ENCODE assay signal across 8 mouse cellular contexts in genomic region chr14:79482747-79483355, GRCm38 (mm10). TPM values are rescaled to one million over a fixed set of nuclear protein-coding genes. Genes with fewer than 3 reads are reported as not detected.
DNase-seq lines count a peak whose midpoint lies in the region; ATAC-seq and TF ChIP-seq lines count a peak whose summit lies in the region.

No protein-coding gene starts in this region.

- peak overlapping the region; percentile 68 for H3K4me2 ChIP-seq in heart, embryonic 15.5 days
- peak overlapping the region; percentile 73 for H3K4me2 ChIP-seq in limb, embryonic 13.5 days (replicated peaks)

- DNase-seq in brain, embryonic 14.5 days (ENCODE audit: low read depth), result peak; percentile 18
- no peak for DNase-seq in frontal cortex, postnatal 14 days (ENCODE audit: low spot score in 2 of 2)

- peaks cover 68% of the 10 kb centered on the region for H3K4me1 ChIP-seq in erythroblast, embryonic 14.5 days (ENCODE audit: control insufficient read depth)
- peaks cover 42% of the 10 kb centered on the region for H3K4me1 ChIP-seq in heart, embryonic 15.5 days (replicated peaks)
- peaks cover 47% of the 10 kb centered on the region for H3K4me1 ChIP-seq in limb, embryonic 13.5 days
- H3K4me1 ChIP-seq in olfactory bulb, adult 2 months (ENCODE audit: control insufficient read depth, insufficient read depth, low read length), result peaks cover 21% of the 10 kb centered on the region

- peaks cover 57% of the 10 kb centered on the region for H3K36me3 ChIP-seq in erythroblast, embryonic 14.5 days (ENCODE audit: control insufficient read depth)
- 0 out of 2 replicates have a peak, but pooled peaks cover 5% of the 10 kb centered on the region for H3K36me3 ChIP-seq in heart, embryonic 15.5 days
- H3K36me3 ChIP-seq in limb, embryonic 13.5 days, result peaks cover 10% of the 10 kb centered on the region; the same call in 1 of the 2 replicates

- peak overlapping the region; percentile 100 for H3K27ac ChIP-seq in heart, embryonic 15.5 days
- peak overlapping the region; percentile 99 for H3K27ac ChIP-seq in limb, embryonic 13.5 days
- H3K27ac ChIP-seq in olfactory bulb, adult 2 months (ENCODE audit: insufficient read depth, low read depth, low read length), result peak overlapping the region; percentile 96

- TF ChIP-seq CTCF in brain, embryonic 14.5 days (IDR thresholded peaks at IDR 0.05; ENCODE audit: borderline replicate concordance, extremely low read depth, insufficient read depth, insufficient read length), result no peak
- no peak for TF ChIP-seq CTCF in olfactory bulb, adult 2 months (IDR thresholded peaks at IDR 0.05; ENCODE audit: insufficient read depth, low read depth, low read length)

- H3K9me3 ChIP-seq in erythroblast, embryonic 14.5 days (ENCODE audit: control insufficient read depth, low read length), result no peaks in the 10 kb centered on the region
- H3K9me3 ChIP-seq in heart, embryonic 15.5 days (replicated peaks), result no peaks in the 10 kb centered on the region
- no peaks in the 10 kb centered on the region for H3K9me3 ChIP-seq in limb, embryonic 13.5 days

- no peaks in the 10 kb centered on the region for H3K27me3 ChIP-seq in erythroblast, embryonic 14.5 days (ENCODE audit: control insufficient read depth)
- no peaks in the 10 kb centered on the region for H3K27me3 ChIP-seq in heart, embryonic 15.5 days
- no peaks in the 10 kb centered on the region for H3K27me3 ChIP-seq in limb, embryonic 13.5 days

- TF ChIP-seq POLR2A in brain, embryonic 14.5 days (IDR thresholded peaks at IDR 0.05; ENCODE audit: borderline replicate concordance, extremely low read depth, insufficient read depth, insufficient read length, poor library complexity, severe bottlenecking), result no peak
- no peak for TF ChIP-seq POLR2A in olfactory bulb, adult 2 months (IDR thresholded peaks at IDR 0.05; ENCODE audit: insufficient read depth, low read depth, low read length)

- H3K9ac ChIP-seq in heart, embryonic 15.5 days, result peak overlapping the region; percentile 94
- peak overlapping the region; percentile 98 for H3K9ac ChIP-seq in limb, embryonic 13.5 days

- no peak for ATAC-seq in erythroblast, adult 5-6 weeks (replicated peaks; ENCODE audit: low FRiP score, poor library complexity, severe bottlenecking)
- ATAC-seq in heart, embryonic 15.5 days (replicated peaks; ENCODE audit: insufficient number of reproducible peaks, insufficient read depth, low FRiP score, low read depth), result no peak
- ATAC-seq in limb, embryonic 13.5 days (ENCODE audit: low FRiP score, low read depth), result no peak
- ATAC-seq in monocyte, adult 5-6 weeks (replicated peaks; ENCODE audit: insufficient number of reproducible peaks, low FRiP score, low TSS enrichment, poor library complexity, severe bottlenecking), result no peak

- H3K4me3 ChIP-seq in erythroblast, embryonic 14.5 days (replicated peaks), result peak overlapping the region; percentile 100
- H3K4me3 ChIP-seq in heart, embryonic 15.5 days, result peak overlapping the region; percentile 76
- H3K4me3 ChIP-seq in limb, embryonic 13.5 days, result peak overlapping the region; percentile 89
- peak overlapping the region; percentile 37 for H3K4me3 ChIP-seq in olfactory bulb, adult 2 months (ENCODE audit: insufficient read depth, low read depth, low read length)

- 19% methylated on average over 15 of the region's 15 CpGs for WGBS in heart, embryonic 15.5 days
- 13% methylated on average over 15 of the region's 15 CpGs for WGBS in limb, embryonic 13.5 days
- 14% methylated on average over 15 of the region's 15 CpGs for WGBS in olfactory bulb, adult 2 months

RNA-seq across cellular contexts. Expression of gene Wbp4, which starts 1.5 kb away (rescaled TPM):
- polyA plus RNA-seq in erythroblast, embryonic 14.5 days (2012), result 0.82 and 0.86 TPM in 2 replicates
- total RNA-seq in erythroblast, adult 5-6 weeks (2015; ENCODE audit: low replicate concordance), result 12.1 and 13.0 TPM in 2 replicates
- 30.7 and 45.6 TPM in 2 replicates for total RNA-seq in erythroblast, adult 5-6 weeks (2017; ENCODE audit: low replicate concordance)
- polyA plus RNA-seq in brain, embryonic 14.5 days (2012; rRNA removed), result 21.9 and 23.5 TPM in 2 replicates
- 24.0 and 25.7 TPM in 2 replicates for polyA plus RNA-seq in heart, embryonic 15.5 days (2015; fragmentation: Nextera tagmentation; extraction: Ambion mirVana)
- polyA plus RNA-seq in limb, embryonic 13.5 days (2015; fragmentation: Nextera tagmentation; extraction: Ambion mirVana), result 48.5 and 49.5 TPM in 2 replicates
- polyA plus RNA-seq in olfactory bulb, adult 2 months (2012; ENCODE audit: insufficient read depth, insufficient read length, low replicate concordance, missing spikeins), result not detected in 2 replicates
- total RNA-seq in monocyte, adult 5-6 weeks (2017), result 59.1 to 69.4 TPM (median 63.9 TPM) in 3 replicates

RNA-seq across cellular contexts. Expression of gene Elf1, which starts 1.9 kb away (rescaled TPM):
- 0.65 and 0.69 TPM in 2 replicates for polyA plus RNA-seq in erythroblast, embryonic 14.5 days (2012)
- total RNA-seq in erythroblast, adult 5-6 weeks (2015; ENCODE audit: low replicate concordance), result 38.8 and 45.6 TPM in 2 replicates
- 83.8 and 92.9 TPM in 2 replicates for total RNA-seq in erythroblast, adult 5-6 weeks (2017; ENCODE audit: low replicate concordance)
- 5.0 and 6.1 TPM in 2 replicates for polyA plus RNA-seq in brain, embryonic 14.5 days (2012; rRNA removed)
- 7.8 and 12.4 TPM in 2 replicates for polyA plus RNA-seq in heart, embryonic 15.5 days (2015; fragmentation: Nextera tagmentation; extraction: Ambion mirVana)
- polyA plus RNA-seq in limb, embryonic 13.5 days (2015; fragmentation: Nextera tagmentation; extraction: Ambion mirVana), result 9.2 and 9.9 TPM in 2 replicates
- 261 TPM in 1 of 2 replicates, not detected in the other for polyA plus RNA-seq in olfactory bulb, adult 2 months (2012; ENCODE audit: insufficient read depth, insufficient read length, low replicate concordance, missing spikeins)
- total RNA-seq in monocyte, adult 5-6 weeks (2017), result 153 to 230 TPM (median 169 TPM) in 3 replicates

RNA-seq across cellular contexts. Expression of gene Kbtbd6, which starts 31.2 kb away (rescaled TPM):
- polyA plus RNA-seq in erythroblast, embryonic 14.5 days (2012), result 0.09 and 0.25 TPM in 2 replicates
- total RNA-seq in erythroblast, adult 5-6 weeks (2015; ENCODE audit: low replicate concordance), result 0.96 and 2.1 TPM in 2 replicates
- 2.6 and 3.6 TPM in 2 replicates for total RNA-seq in erythroblast, adult 5-6 weeks (2017; ENCODE audit: low replicate concordance)
- polyA plus RNA-seq in brain, embryonic 14.5 days (2012; rRNA removed), result 2.6 and 3.7 TPM in 2 replicates
- 1.6 and 2.0 TPM in 2 replicates for polyA plus RNA-seq in heart, embryonic 15.5 days (2015; fragmentation: Nextera tagmentation; extraction: Ambion mirVana)
- polyA plus RNA-seq in limb, embryonic 13.5 days (2015; fragmentation: Nextera tagmentation; extraction: Ambion mirVana), result 3.4 and 3.7 TPM in 2 replicates
- polyA plus RNA-seq in olfactory bulb, adult 2 months (2012; ENCODE audit: insufficient read depth, insufficient read length, low replicate concordance, missing spikeins), result not detected in 2 replicates
- total RNA-seq in monocyte, adult 5-6 weeks (2017), result 1.6 TPM in 1 of 3 replicates, not detected in the others

RNA-seq across cellular contexts. Expression of gene Kbtbd7, which starts 56.5 kb away (rescaled TPM):
- polyA plus RNA-seq in erythroblast, embryonic 14.5 days (2012), result 0.09 and 0.14 TPM in 2 replicates
- 9.2 and 10.2 TPM in 2 replicates for total RNA-seq in erythroblast, adult 5-6 weeks (2015; ENCODE audit: low replicate concordance)
- total RNA-seq in erythroblast, adult 5-6 weeks (2017; ENCODE audit: low replicate concordance), result 10.5 and 11.4 TPM in 2 replicates
- polyA plus RNA-seq in brain, embryonic 14.5 days (2012; rRNA removed), result 15.8 and 18.5 TPM in 2 replicates
- 7.2 and 8.6 TPM in 2 replicates for polyA plus RNA-seq in heart, embryonic 15.5 days (2015; fragmentation: Nextera tagmentation; extraction: Ambion mirVana)
- 12.3 and 15.2 TPM in 2 replicates for polyA plus RNA-seq in limb, embryonic 13.5 days (2015; fragmentation: Nextera tagmentation; extraction: Ambion mirVana)
- polyA plus RNA-seq in olfactory bulb, adult 2 months (2012; ENCODE audit: insufficient read depth, insufficient read length, low replicate concordance, missing spikeins), result not detected in 2 replicates
- 20.7 to 22.0 TPM (median 21.7 TPM) in 3 replicates for total RNA-seq in monocyte, adult 5-6 weeks (2017)

Comparison
In these comparisons a context has a peak if more than half of its experiments do, and no peak if none do; other contexts are left out.
1. H3K4me3 ChIP-seq: peak in every context shown above with its lines; median percentile 100 in erythroblast, embryonic 14.5 days; 89 in limb, embryonic 13.5 days; 76 in heart, embryonic 15.5 days; 37 in olfactory bulb, adult 2 months.